Mouse (Mus musculus) ES-E14 (cell line): ENCODE results near the gene 4930469K13Rik. TPM values are rescaled to one million over a fixed set of nuclear protein-coding genes. Genes with fewer than 3 reads are reported as not detected.

ENCODE experiments used
- DNase-seq: peaks from one replicate; pipeline ENCODE4 v3.0.0-alpha.2; 2013; ENCODE audit warnings: low read depth, low spot score
- H3K27ac ChIP-seq: 2 replicates; pipeline ENCODE4 v1.5.1; 2012; ENCODE audit warnings: low read depth, mild to moderate bottlenecking, low read length, moderate library complexity, mixed read lengths; ENCODE audit not compliant: poor library complexity, insufficient read depth, severe bottlenecking
- H3K36me3 ChIP-seq: 2 replicates; pipeline ENCODE4 v1.6.1; 2012; ENCODE audit warnings: mild to moderate bottlenecking, low read length, moderate library complexity, mixed read lengths; ENCODE audit not compliant: control insufficient read depth, poor library complexity, insufficient read depth, severe bottlenecking
- H3K4me1 ChIP-seq, 2 experiments: fragments of 150-350 bp in 1 of 2; sonication (generic) in 1 of 2; 2 replicates each; pipeline ENCODE4 v1.6.1; 2012; ENCODE audit warnings: low read length in 2 of 2, mild to moderate bottlenecking in 1 of 2, mixed read lengths in 1 of 2; ENCODE audit not compliant: control insufficient read depth in 2 of 2, insufficient read depth in 2 of 2, poor library complexity in 1 of 2
- H3K4me3 ChIP-seq, 2 experiments: fragments of 150-350 bp in 1 of 2; sonication (generic) in 1 of 2; 2 replicates each; pipeline ENCODE4 v1.5.1; 2012; ENCODE audit warnings: low read length in 2 of 2, low read depth in 1 of 2, mild to moderate bottlenecking in 1 of 2, mixed read lengths in 1 of 2; ENCODE audit not compliant: insufficient read depth in 1 of 2, poor library complexity in 1 of 2, severe bottlenecking in 1 of 2
- H3K9ac ChIP-seq: 2 replicates; pipeline ENCODE4 v1.6.1; 2012; ENCODE audit warnings: low read depth, mild to moderate bottlenecking, low read length, mixed read lengths; ENCODE audit not compliant: poor library complexity, insufficient read depth, severe bottlenecking
- H3K9me3 ChIP-seq: fragments of 150-350 bp; sonication (generic); 2 replicates; pipeline ENCODE4 v1.6.1; 2012; ENCODE audit warnings: low read depth, mild to moderate bottlenecking, low read length; ENCODE audit not compliant: control insufficient read depth, insufficient read depth
- CHD2 ChIP-seq: IDR thresholded peaks from 2 replicates; pipeline ENCODE4 v1.6.1; 2014; ENCODE audit warnings: mild to moderate bottlenecking, low read depth, low read length, inconsistent platforms
- HCFC1 ChIP-seq: IDR thresholded peaks from 2 replicates; pipeline ENCODE4 v1.6.1; 2012; ENCODE audit warnings: low read length, inconsistent platforms, borderline replicate concordance; ENCODE audit not compliant: insufficient read depth
- MAFK ChIP-seq: IDR thresholded peaks from 2 replicates; pipeline ENCODE4 v1.6.1; 2014; ENCODE audit warnings: mild to moderate bottlenecking, low read depth, low read length, inconsistent platforms; ENCODE audit not compliant: insufficient read depth
- ZC3H11A ChIP-seq: IDR thresholded peaks from 2 replicates; pipeline ENCODE4 v1.6.1; 2012; ENCODE audit warnings: low read depth, mild to moderate bottlenecking, inconsistent platforms, low read length, borderline replicate concordance
- ZNF384 ChIP-seq: IDR thresholded peaks from 2 replicates; pipeline ENCODE4 v1.6.1; 2012; ENCODE audit warnings: low read depth, low read length, inconsistent platforms
- in situ Hi-C, 2 experiments: fragments of 600-800 bp; cut with MboI; formaldehyde crosslinking; loops; one replicate each; pipeline ENCODE4 v1.15.1; 2025; ENCODE audit warnings: low sequenced_read_pairs in 2 of 2, inconsistent platforms in 1 of 2; ENCODE audit not compliant: unreplicated experiment in 2 of 2
- total RNA-seq: library from RNA; depleted of rRNA; stranded (reverse); fragments of 300-350 nt; gene quantifications from 2 replicates; pipeline ENCODE4 v1.2.3, GENCODE M21; 2012

Gene 4930469K13Rik
- total RNA-seq, 1 experiment = not detected

GRCm38 (mm10) chr11:34000416-34000815, 97.9 kb downstream of the 4930469K13Rik start:
- in situ Hi-C loops = no loop called here
- DNase-seq = no peak
- H3K4me1 ChIP-seq = no peaks in the 10 kb centered on the region
- TF ChIP-seq HCFC1 (no peak), ZC3H11A (no peak), MAFK (no peak), CHD2 (no peak), ZNF384 (no peak)
- H3K4me3 ChIP-seq = no peak overlapping the region
- no peak overlapping the region for H3K27ac ChIP-seq
- H3K9me3 ChIP-seq = no peaks in the 10 kb centered on the region
- no peak overlapping the region for H3K9ac ChIP-seq
- H3K36me3 ChIP-seq = no peaks in the 10 kb centered on the region

GRCm38 (mm10) chr11:33998244-33998643, 100.1 kb downstream of the 4930469K13Rik start:
- Histone ChIP-seq H3K9ac (no peak overlapping the region), H3K27ac (no peak overlapping the region), H3K36me3 (no peaks in the 10 kb centered on the region), H3K9me3 (no peaks in the 10 kb centered on the region), H3K4me1 (no peaks in the 10 kb centered on the region), H3K4me3 (no peak overlapping the region)
- TF ChIP-seq HCFC1 (no peak), CHD2 (no peak), ZC3H11A (no peak), ZNF384 (no peak), MAFK (no peak)
- DNase-seq = no peak
- in situ Hi-C loops = no loop called here

DNA sequence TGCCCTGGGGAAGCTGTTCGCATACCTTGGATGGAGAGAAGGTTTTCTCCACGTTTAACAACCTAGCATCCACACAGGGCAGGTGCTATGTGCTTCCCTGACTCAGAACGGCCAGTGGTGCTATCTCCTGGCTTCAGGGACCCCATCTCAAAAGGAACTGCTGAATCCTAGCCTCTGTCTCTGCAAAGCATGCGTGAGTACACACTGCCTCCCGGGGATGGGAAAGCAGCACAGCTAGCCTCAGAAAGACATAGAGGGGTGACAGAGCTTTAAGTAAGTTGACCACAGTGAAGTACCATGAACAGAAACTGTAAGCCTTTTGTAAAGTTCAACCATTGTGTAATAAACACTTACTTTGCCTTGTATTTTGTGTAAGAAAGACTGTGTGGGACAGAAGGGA, 104.9 kb downstream of the 4930469K13Rik start:
- Histone ChIP-seq H3K4me3 (no peak overlapping the region), H3K27ac (no peak overlapping the region), H3K9me3 (no peaks in the 10 kb centered on the region), H3K4me1 (no peaks in the 10 kb centered on the region), H3K36me3 (no peaks in the 10 kb centered on the region), H3K9ac (no peak overlapping the region)
- no peak for DNase-seq
- TF ChIP-seq HCFC1 (no peak), CHD2 (no peak), MAFK (no peak), ZNF384 (no peak), ZC3H11A (no peak)
- in situ Hi-C loops = no loop called here

DNA sequence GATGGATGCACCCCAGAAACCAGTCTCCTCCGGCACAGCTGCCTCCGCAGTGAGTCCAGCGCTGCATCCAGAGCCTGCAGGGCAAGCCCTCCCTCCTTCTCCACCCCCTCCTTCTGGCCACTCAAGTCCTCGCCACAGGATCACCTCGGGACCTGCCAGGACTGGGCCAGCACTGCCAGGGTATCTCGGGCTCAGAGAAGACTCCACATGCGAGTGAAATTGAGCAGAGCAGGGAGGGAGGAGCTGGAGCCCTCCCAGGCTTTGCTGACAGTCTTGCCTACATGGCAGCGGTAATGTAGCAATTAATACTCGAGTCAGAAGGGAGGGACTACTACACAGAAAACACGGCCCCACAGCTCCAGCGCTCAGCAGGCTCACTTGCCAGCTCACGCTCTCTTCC, 105.4 kb downstream of the 4930469K13Rik start, which contains the start of gene Kcnip1:
TSS of gene Kcnip1 (minus strand) at position 215 of the 400 bp plus-strand sequence.
- no peaks in the 10 kb centered on the region for H3K36me3 ChIP-seq
- H3K4me1 ChIP-seq = no peaks in the 10 kb centered on the region
- TF ChIP-seq HCFC1 (no peak), ZNF384 (no peak)
- in situ Hi-C loops = no loop called here
- no peak for DNase-seq
- no peak within 1 kb of the TSS for H3K9ac ChIP-seq
- H3K9me3 ChIP-seq = no peaks in the 10 kb centered on the region
- no peak within 1 kb of the TSS for H3K4me3 ChIP-seq
- H3K27ac ChIP-seq = no peak within 1 kb of the TSS

DNA sequence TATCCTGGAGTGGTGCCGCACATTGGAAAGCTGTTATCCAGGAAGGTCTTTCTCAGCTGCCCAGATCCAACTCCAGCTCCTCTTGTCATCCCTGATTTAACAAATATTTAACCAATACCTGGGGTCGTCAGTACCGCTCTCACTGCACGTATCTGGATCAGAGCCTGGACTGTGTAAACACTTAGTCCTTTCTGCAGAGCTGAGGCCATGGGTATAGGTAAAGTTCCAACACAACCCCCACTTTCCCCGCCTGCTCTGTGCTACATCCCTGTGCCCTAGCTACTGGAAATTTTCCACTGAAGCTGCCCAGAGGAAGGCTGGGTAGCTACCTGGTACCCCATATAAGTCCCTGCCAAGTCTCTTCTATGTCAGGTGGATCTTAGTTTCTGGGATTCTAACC, 108.4 kb downstream of the 4930469K13Rik start:
- Histone ChIP-seq H3K4me3 (no peak overlapping the region), H3K4me1 (no peaks in the 10 kb centered on the region), H3K36me3 (no peaks in the 10 kb centered on the region), H3K9ac (no peak overlapping the region), H3K9me3 (no peaks in the 10 kb centered on the region), H3K27ac (no peak overlapping the region)
- in situ Hi-C loops = no loop called here
- DNase-seq = no peak
- no peak for TF ChIP-seq ZC3H11A
- TF ChIP-seq HCFC1 = no peak
- TF ChIP-seq CHD2 = no peak
- no peak for TF ChIP-seq MAFK
- TF ChIP-seq ZNF384 = no peak
